Mouse (Mus musculus): ENCODE results near the gene Chst4. TPM values are rescaled to one million over a fixed set of nuclear protein-coding genes. Genes with fewer than 3 reads are reported as not detected.

Chst4 gene
- total and polyA plus RNA-seq, 2 experiments from 2014 or later: 1.9 to 2.0 TPM

DNA sequence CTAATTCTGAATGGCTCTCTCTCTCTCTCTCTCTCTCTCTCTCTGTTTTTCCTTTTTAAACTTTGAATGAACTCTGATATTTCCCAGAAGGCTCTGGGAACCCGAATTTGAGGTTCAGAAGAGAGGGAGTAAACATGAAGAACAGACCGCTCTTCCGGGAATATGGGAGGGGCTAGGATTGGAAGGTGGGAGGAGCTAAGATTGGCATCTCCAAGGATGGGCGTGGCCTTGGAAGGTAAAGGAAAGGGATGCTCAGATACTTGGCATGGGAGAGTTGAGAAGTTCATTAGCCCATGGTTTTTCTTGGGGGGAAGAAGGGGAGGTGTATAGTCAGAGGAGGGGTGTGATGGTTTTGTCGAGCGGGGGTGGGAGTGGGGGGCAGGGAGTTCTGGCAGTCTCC lies 17.5 kb downstream of the Chst4 start:
- DNase-seq (ENCODE audit: low spot score): no peak
- Histone ChIP-seq H3K27me3 (ENCODE audit: control insufficient read depth, insufficient read depth, low read length) (no peaks in the 10 kb centered on the region), H3K9ac (replicated peaks; ENCODE audit: low read depth, low read length) (no peak overlapping the region), H3K9me3 (replicated peaks; ENCODE audit: control insufficient read depth, low read length) (no peaks in the 10 kb centered on the region), H3K4me2 (ENCODE audit: low read depth, low read length) (no peak overlapping the region), H3K27ac (ENCODE audit: low read depth) (no peak overlapping the region), H3K4me1 (ENCODE audit: control insufficient read depth, insufficient read depth) (no peaks in the 10 kb centered on the region), H3K36me3 (replicated peaks; ENCODE audit: control insufficient read depth, insufficient read depth, low read length) (no peaks in the 10 kb centered on the region), H3K4me3 (ENCODE audit: low read depth, low read length) (no peak overlapping the region)
- TF ChIP-seq CTCF (IDR thresholded peaks at IDR 0.05; ENCODE audit: low read depth) (no peak), EP300 (IDR thresholded peaks at IDR 0.05; ENCODE audit: low read depth) (no peak)
- no peak for ATAC-seq (ENCODE audit: insufficient read depth, low read depth)
- WGBS: 48% methylated on average over 6 of the region's 6 CpGs

DNA sequence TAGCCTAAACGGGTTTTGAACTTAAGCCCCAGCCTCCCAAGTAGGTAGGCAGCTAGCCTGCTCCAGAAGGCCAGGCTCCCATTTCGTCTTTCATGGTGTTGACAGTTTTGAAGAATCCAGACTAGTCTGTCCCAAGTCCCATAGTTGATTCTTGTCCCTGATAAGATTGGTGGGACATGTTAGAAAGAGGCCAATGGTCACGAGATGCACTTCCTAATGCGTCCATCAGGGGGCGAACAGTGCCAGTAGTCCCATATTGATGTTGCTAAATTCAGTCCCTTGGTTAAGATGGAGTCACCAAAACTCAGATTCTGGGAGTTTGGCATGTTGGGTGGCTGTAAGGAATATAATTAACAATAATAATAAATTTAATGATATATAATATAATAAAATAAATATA lies 28.7 kb downstream of the Chst4 start:
- TF ChIP-seq CTCF (IDR thresholded peaks at IDR 0.05; ENCODE audit: low read depth): peak; percentile 86
- no peak for TF ChIP-seq EP300 (IDR thresholded peaks at IDR 0.05; ENCODE audit: low read depth)
- no peaks in the 10 kb centered on the region for H3K4me1 ChIP-seq (ENCODE audit: control insufficient read depth, insufficient read depth)
- H3K36me3 ChIP-seq (replicated peaks; ENCODE audit: control insufficient read depth, insufficient read depth, low read length): no peaks in the 10 kb centered on the region
- H3K9ac ChIP-seq (replicated peaks; ENCODE audit: low read depth, low read length): no peak overlapping the region
- H3K4me3 ChIP-seq (ENCODE audit: low read depth, low read length): no peak overlapping the region
- no peaks in the 10 kb centered on the region for H3K9me3 ChIP-seq (replicated peaks; ENCODE audit: control insufficient read depth, low read length)
- no peak overlapping the region for H3K4me2 ChIP-seq (ENCODE audit: low read depth, low read length)
- DNase-seq (ENCODE audit: low spot score) (peak; percentile 21), ATAC-seq (ENCODE audit: insufficient read depth, low read depth) (no peak)
- 24% methylated on average over 5 of the region's 5 CpGs for WGBS
- no peaks in the 10 kb centered on the region for H3K27me3 ChIP-seq (ENCODE audit: control insufficient read depth, insufficient read depth, low read length)
- no peak overlapping the region for H3K27ac ChIP-seq (ENCODE audit: low read depth)

GRCm38 (mm10) chr8:110008995-110009446 lies 30.5 kb downstream of the Chst4 start:
- Histone ChIP-seq H3K9me3 (replicated peaks; ENCODE audit: control insufficient read depth, low read length) (no peaks in the 10 kb centered on the region), H3K9ac (replicated peaks; ENCODE audit: low read depth, low read length) (no peak overlapping the region), H3K27me3 (ENCODE audit: control insufficient read depth, insufficient read depth, low read length) (no peaks in the 10 kb centered on the region), H3K36me3 (replicated peaks; ENCODE audit: control insufficient read depth, insufficient read depth, low read length) (no peaks in the 10 kb centered on the region), H3K4me1 (ENCODE audit: control insufficient read depth, insufficient read depth) (no peaks in the 10 kb centered on the region), H3K4me2 (ENCODE audit: low read depth, low read length) (no peak overlapping the region), H3K27ac (ENCODE audit: low read depth) (no peak overlapping the region), H3K4me3 (ENCODE audit: low read depth, low read length) (no peak overlapping the region)
- TF ChIP-seq EP300 (IDR thresholded peaks at IDR 0.05; ENCODE audit: low read depth) (no peak), CTCF (IDR thresholded peaks at IDR 0.05; ENCODE audit: low read depth) (no peak)
- no peak for ATAC-seq (ENCODE audit: insufficient read depth, low read depth)
- no peak for DNase-seq (ENCODE audit: low spot score)
- 65% methylated on average over 8 of the region's 8 CpGs for WGBS

DNA sequence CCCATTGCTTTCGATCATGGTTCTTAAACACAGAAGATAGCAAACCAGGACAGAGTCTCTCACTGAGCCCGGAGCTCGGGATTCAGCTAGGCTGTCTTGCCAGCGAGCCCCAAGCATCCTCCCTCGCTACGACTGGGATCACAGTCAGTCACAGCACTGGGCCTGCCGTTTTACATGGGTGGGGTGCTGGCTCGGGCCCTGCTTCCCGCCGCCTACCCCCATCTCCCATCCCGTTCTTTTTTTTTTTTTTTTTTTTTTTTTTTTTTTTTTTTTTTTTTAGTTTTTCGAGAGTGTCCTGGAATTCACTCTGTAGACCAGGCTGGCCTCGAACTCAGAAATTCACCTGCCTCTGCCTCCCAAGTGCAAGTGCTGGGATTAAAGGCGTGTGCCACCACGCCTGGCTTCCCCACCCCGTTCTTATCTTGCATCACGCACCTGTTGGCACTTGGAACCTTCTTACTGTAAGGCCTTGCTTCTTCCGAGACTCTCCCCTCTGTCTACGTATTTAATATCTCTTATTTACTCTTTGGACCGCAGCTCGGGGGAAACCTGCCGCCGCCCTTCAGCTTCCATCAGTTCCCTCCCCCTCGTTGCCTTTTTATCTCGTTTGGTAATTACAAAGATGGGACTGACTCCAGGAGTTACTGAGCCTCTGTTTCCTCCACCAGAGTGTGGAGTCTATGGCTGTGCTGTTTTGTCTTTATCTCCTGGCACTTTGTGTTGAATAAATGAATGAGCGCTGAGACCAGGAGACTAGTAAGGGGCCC lies 31.1 kb downstream of the Chst4 start:
- Histone ChIP-seq H3K4me3 (ENCODE audit: low read depth, low read length) (no peak overlapping the region), H3K27ac (ENCODE audit: low read depth) (no peak overlapping the region), H3K4me2 (ENCODE audit: low read depth, low read length) (no peak overlapping the region), H3K4me1 (ENCODE audit: control insufficient read depth, insufficient read depth) (no peaks in the 10 kb centered on the region), H3K36me3 (replicated peaks; ENCODE audit: control insufficient read depth, insufficient read depth, low read length) (no peaks in the 10 kb centered on the region), H3K9me3 (replicated peaks; ENCODE audit: control insufficient read depth, low read length) (no peaks in the 10 kb centered on the region), H3K9ac (replicated peaks; ENCODE audit: low read depth, low read length) (no peak overlapping the region), H3K27me3 (ENCODE audit: control insufficient read depth, insufficient read depth, low read length) (no peaks in the 10 kb centered on the region)
- no peak for TF ChIP-seq EP300 (IDR thresholded peaks at IDR 0.05; ENCODE audit: low read depth)
- no peak for TF ChIP-seq CTCF (IDR thresholded peaks at IDR 0.05; ENCODE audit: low read depth)
- WGBS: 70% methylated on average over 26 of the region's 26 CpGs
- DNase-seq (ENCODE audit: low spot score) (no peak), ATAC-seq (ENCODE audit: insufficient read depth, low read depth) (no peak)

DNA sequence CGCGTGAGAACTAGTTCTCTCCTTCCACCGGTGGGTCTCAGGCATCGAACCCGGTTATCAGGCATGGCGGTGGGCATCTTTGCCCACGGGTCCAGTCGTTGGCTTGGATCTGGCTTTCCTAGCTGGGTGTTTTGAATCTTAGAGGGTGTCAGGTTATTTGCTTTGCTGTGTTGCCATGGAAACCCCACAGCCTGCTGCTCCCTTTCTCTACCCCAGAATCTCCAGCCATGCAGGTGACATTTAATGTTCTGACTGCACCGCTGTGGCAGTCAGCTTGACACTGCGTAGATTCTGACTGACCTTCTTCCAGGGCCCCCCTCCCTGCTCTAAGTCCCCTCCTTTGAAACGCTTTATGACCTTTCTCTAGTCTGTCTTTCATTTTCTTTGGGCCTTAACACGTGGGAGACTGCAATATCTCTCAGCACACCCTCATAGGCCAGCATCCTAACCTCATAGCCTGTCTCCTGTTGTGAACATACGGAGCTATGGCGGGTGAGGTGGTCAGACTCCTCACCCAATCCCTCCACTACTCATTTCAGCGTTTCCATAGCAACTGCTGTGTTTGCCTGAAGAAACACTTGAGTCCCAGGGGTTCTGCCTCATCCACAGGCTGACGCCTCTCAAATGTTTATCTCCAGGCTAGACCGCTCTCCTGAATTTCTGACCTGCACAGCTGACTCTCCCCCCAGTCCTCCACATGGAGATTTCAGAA lies 33.1 kb downstream of the Chst4 start:
- H3K9me3 ChIP-seq (replicated peaks; ENCODE audit: control insufficient read depth, low read length): no peaks in the 10 kb centered on the region
- no peaks in the 10 kb centered on the region for H3K27me3 ChIP-seq (ENCODE audit: control insufficient read depth, insufficient read depth, low read length)
- H3K4me2 ChIP-seq (ENCODE audit: low read depth, low read length): no peak overlapping the region
- no peak overlapping the region for H3K4me3 ChIP-seq (ENCODE audit: low read depth, low read length)
- H3K27ac ChIP-seq (ENCODE audit: low read depth): no peak overlapping the region
- H3K36me3 ChIP-seq (replicated peaks; ENCODE audit: control insufficient read depth, insufficient read depth, low read length): no peaks in the 10 kb centered on the region
- ATAC-seq (ENCODE audit: insufficient read depth, low read depth) (no peak), DNase-seq (ENCODE audit: low spot score) (no peak)
- WGBS: 63% methylated on average over 17 of the region's 17 CpGs
- H3K9ac ChIP-seq (replicated peaks; ENCODE audit: low read depth, low read length): no peak overlapping the region
- no peaks in the 10 kb centered on the region for H3K4me1 ChIP-seq (ENCODE audit: control insufficient read depth, insufficient read depth)
- no peak for TF ChIP-seq EP300 (IDR thresholded peaks at IDR 0.05; ENCODE audit: low read depth)
- TF ChIP-seq CTCF (IDR thresholded peaks at IDR 0.05; ENCODE audit: low read depth): no peak
